Mouse (Mus musculus) lung, embryonic 14.5 days (tissue): ENCODE measurements around the gene Nfam1. TPM values are rescaled to one million over a fixed set of nuclear protein-coding genes. Genes with fewer than 3 reads are reported as not detected.

Experiments used
- ATAC-seq: fragments of 200-750 bp; cut with Nextera tagmentation; 2 replicates; pipeline ENCODE4 v1.8.0; 2017; ENCODE audit warnings: mild to moderate bottlenecking, moderate TSS enrichment, moderate library complexity; ENCODE audit not compliant: insufficient read depth
- DNase-seq: peaks from one replicate; pipeline ENCODE4 v3.0.0-alpha.2; 2015
- H3K27ac ChIP-seq: fragments of 300-500 bp; sonication (generic); 2 replicates; pipeline ENCODE4 v1.5.1; 2014; ENCODE audit warnings: low read depth, mild to moderate bottlenecking, moderate library complexity
- H3K27me3 ChIP-seq: fragments of 300-500 bp; sonication (generic); 2 replicates; pipeline ENCODE4 v1.6.1; 2014; ENCODE audit warnings: low read length, control low read depth; ENCODE audit not compliant: insufficient read depth
- H3K36me3 ChIP-seq: fragments of 300-500 bp; sonication (generic); 2 replicates; pipeline ENCODE4 v1.6.1; 2014; ENCODE audit warnings: control low read depth; ENCODE audit not compliant: insufficient read depth
- H3K4me1 ChIP-seq: fragments of 300-500 bp; sonication (generic); 2 replicates; pipeline ENCODE4 v1.6.1; 2014; ENCODE audit warnings: antibody characterized with exemption, control low read depth; ENCODE audit not compliant: insufficient read depth
- H3K4me2 ChIP-seq: fragments of 300-500 bp; sonication (generic); 2 replicates; pipeline ENCODE4 v1.6.1; 2014; ENCODE audit warnings: mild to moderate bottlenecking
- H3K4me3 ChIP-seq: fragments of 300-500 bp; sonication (generic); 2 replicates; pipeline ENCODE4 v1.5.1; 2014; ENCODE audit warnings: low read depth, low read length
- H3K9ac ChIP-seq: fragments of 300-500 bp; sonication (generic); 2 replicates; pipeline ENCODE4 v1.6.1; 2014
- H3K9me3 ChIP-seq: fragments of 300-500 bp; sonication (generic); 2 replicates; pipeline ENCODE4 v1.6.1; 2016; ENCODE audit warnings: low read depth, low read length, control low read depth
- CTCF ChIP-seq: IDR thresholded peaks from 2 replicates; pipeline ENCODE4 v1.5.1; 2016; ENCODE audit warnings: antibody characterized with exemption, low read depth
- WGBS: fragments of 180-500 bp; shearing (Covaris S2); extraction: QIAGEN DNeasy Blood & Tissue Kit; methylation state at CpG from one replicate; pipeline ENCODE4 v1.1.7; 2014; 5-methylcytosine and 5-hydroxymethylcytosine counted together
- polyA plus RNA-seq: library from polyadenylated mRNA; unstranded; fragments of >200 nt; fragmentation: Nextera tagmentation; extraction: Ambion mirVana; gene quantifications from 2 replicates; pipeline ENCODE4 v1.2.1, GENCODE M21; 2014

Nfam1 gene
- polyA plus RNA-seq, 1 experiment from 2014 or later = 3.6 TPM

- H3K9ac ChIP-seq = no peak overlapping the region
- H3K4me3 ChIP-seq = no peak overlapping the region
These were observed 50.2 kb downstream of the Nfam1 start for GRCm38 (mm10) chr15:82982724-82983415.

GRCm38 (mm10) chr15:82981676-82982520 is 51.2 kb downstream of the Nfam1 start:
- ATAC-seq (no peak), DNase-seq (peak; percentile 71)
- no peak for TF ChIP-seq CTCF
- Histone ChIP-seq H3K27ac (no peak overlapping the region; the same call in 1 of the 2 replicates), H3K9ac (no peak overlapping the region; the same call in 1 of the 2 replicates), H3K4me1 (peaks cover 15% of the 10 kb centered on the region), H3K36me3 (no peaks in the 10 kb centered on the region), H3K4me2 (0 out of 2 replicates have a peak overlapping the region, but pooled peaks have one; percentile 12), H3K27me3 (peaks cover 13% of the 10 kb centered on the region), H3K9me3 (no peaks in the 10 kb centered on the region), H3K4me3 (no peak overlapping the region)
- 32% methylated on average over 15 of the region's 15 CpGs for WGBS

More at GRCm38 (mm10) chr15:82982724-82983415, 50.2 kb downstream of the Nfam1 start:
- peak overlapping the region; percentile 37 for H3K4me2 ChIP-seq
- no peak for TF ChIP-seq CTCF
- 5% methylated on average over 18 of the region's 18 CpGs for WGBS
- ATAC-seq (no peak), DNase-seq (peak; percentile 70)
- no peaks in the 10 kb centered on the region for H3K9me3 ChIP-seq
- no peaks in the 10 kb centered on the region for H3K36me3 ChIP-seq
- H3K27ac ChIP-seq = peak overlapping the region; percentile 13
- peaks cover 18% of the 10 kb centered on the region for H3K27me3 ChIP-seq
- peaks cover 17% of the 10 kb centered on the region for H3K4me1 ChIP-seq

DNA sequence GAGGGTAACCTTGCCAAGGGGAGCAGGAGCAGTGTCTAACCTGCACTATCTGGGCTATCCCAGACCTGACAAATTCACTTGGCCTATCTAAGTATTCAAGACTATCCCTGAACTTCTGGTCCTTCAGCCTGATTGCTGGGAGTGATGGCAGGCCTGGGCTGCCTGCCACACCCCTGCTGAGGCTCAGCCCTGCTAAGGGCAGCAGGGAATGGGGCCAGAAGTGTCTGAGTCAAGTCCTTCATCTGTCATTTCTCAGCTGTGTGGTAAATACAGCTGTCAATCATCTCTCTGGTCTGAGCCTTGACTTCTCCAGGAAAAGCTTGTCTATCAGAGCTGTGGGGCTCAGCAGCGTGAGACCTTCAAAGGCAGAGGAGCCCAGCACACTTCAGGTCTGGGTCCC is 53.6 kb downstream of the Nfam1 start:
- H3K4me2 ChIP-seq = no peak overlapping the region
- no peaks in the 10 kb centered on the region for H3K36me3 ChIP-seq
- no peaks in the 10 kb centered on the region for H3K9me3 ChIP-seq
- no peaks in the 10 kb centered on the region for H3K27me3 ChIP-seq
- 73% methylated on average over 1 of the region's 1 CpGs for WGBS
- DNase-seq (no peak), ATAC-seq (no peak)
- no peak overlapping the region for H3K27ac ChIP-seq
- no peak overlapping the region for H3K9ac ChIP-seq
- H3K4me1 ChIP-seq = peaks cover 15% of the 10 kb centered on the region
- TF ChIP-seq CTCF = no peak
- H3K4me3 ChIP-seq = no peak overlapping the region

DNA sequence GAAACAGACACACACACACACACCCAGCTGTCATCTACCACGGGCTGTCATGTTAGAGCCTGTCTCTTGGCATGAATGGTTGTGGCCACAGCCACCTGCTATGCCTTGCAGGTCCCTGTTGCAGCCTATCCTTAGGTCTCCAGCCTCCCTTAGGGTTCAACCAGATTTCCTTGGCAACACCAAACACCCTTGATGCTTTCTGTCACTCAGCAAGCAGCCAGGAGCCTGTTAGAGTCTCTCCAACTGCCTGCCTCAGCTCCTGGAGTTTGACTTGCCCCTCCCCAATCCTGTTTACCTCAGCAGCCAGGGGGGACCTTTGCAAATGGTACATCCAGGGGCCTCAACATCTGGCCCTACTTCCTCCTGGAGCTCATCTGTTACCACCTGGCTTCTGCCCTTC is 58.6 kb downstream of the Nfam1 start:
- Histone ChIP-seq H3K27me3 (no peaks in the 10 kb centered on the region), H3K4me1 (peaks cover 4% of the 10 kb centered on the region), H3K36me3 (no peaks in the 10 kb centered on the region), H3K4me3 (no peak overlapping the region), H3K4me2 (no peak overlapping the region), H3K27ac (no peak overlapping the region), H3K9ac (no peak overlapping the region), H3K9me3 (no peaks in the 10 kb centered on the region)
- ATAC-seq = no peak
- no peak for TF ChIP-seq CTCF
- no peak for DNase-seq
- 74% methylated on average over 1 of the region's 1 CpGs for WGBS

DNA sequence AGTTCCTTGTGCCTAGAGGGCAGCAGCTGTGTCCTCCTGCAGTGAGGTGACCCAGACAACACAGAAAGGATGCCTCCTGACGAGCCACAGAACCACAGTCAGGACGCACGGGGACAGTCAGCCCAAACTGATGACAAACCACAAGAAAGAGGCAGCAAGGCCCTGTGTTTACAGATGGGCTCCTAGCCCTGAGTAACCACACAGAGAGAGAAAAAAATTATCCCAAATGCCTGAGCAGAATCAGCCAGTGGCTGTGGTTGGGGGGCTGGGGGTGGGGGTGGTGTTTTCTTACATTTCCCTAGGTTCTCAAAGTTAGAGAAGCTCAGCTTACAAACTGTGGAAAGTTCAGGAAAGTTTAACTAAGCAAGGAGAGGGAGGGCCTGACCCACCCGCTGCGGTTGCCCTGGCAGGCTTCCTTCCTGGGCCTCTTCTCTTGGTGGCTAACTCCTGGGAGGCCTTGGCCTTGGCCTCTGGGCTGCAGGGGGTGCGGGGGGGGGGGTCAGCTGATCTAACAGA is 63.8 kb downstream of the Nfam1 start:
- H3K36me3 ChIP-seq = no peaks in the 10 kb centered on the region
- 0 out of 2 replicates have a peak, but pooled peaks have one; percentile 10 for ATAC-seq
- H3K4me3 ChIP-seq = no peak overlapping the region
- WGBS = 16% methylated on average over 6 of the region's 6 CpGs
- peaks cover 16% of the 10 kb centered on the region for H3K4me1 ChIP-seq
- H3K4me2 ChIP-seq = no peak overlapping the region; the same call in 1 of the 2 replicates
- no peak for DNase-seq
- no peaks in the 10 kb centered on the region for H3K27me3 ChIP-seq
- no peaks in the 10 kb centered on the region for H3K9me3 ChIP-seq
- no peak for TF ChIP-seq CTCF
- H3K27ac ChIP-seq = peak overlapping the region; percentile 64; the same call in 1 of the 2 replicates
- H3K9ac ChIP-seq = no peak overlapping the region

DNA sequence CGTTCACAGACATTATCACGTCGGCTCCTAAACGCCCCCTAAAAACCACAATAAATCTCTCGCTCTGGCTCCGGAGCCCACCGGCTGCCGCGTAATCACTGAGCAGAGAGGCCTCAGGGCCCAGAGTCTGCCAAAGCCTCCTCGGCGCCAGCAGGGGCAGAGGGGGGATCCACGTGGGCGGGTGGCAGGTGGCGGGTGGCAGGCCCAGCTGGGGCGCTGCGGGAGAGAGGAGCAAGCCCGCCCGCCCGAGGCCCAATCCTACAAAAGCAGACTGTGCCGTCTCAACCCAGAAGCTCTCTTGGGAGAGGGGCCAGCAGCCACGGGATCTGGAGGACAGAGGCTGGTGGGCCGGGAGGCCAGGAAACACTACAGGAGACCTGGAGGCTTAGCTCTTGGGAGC is 64.7 kb downstream of the Nfam1 start:
- H3K36me3 ChIP-seq = no peaks in the 10 kb centered on the region
- ATAC-seq (peak; percentile 36), DNase-seq (no peak)
- peak overlapping the region; percentile 58 for H3K4me2 ChIP-seq
- peak overlapping the region; percentile 38 for H3K9ac ChIP-seq
- 3% methylated on average over 22 of the region's 22 CpGs for WGBS
- peak overlapping the region; percentile 64 for H3K27ac ChIP-seq
- peaks cover 16% of the 10 kb centered on the region for H3K4me1 ChIP-seq
- no peaks in the 10 kb centered on the region for H3K27me3 ChIP-seq
- TF ChIP-seq CTCF = peak; percentile 16; the same call in 1 of the 2 replicates
- H3K4me3 ChIP-seq = peak overlapping the region; percentile 8; the same call in 1 of the 2 replicates
- no peaks in the 10 kb centered on the region for H3K9me3 ChIP-seq
